Mouse (Mus musculus): ENCODE data around the gene Samd4.

- TF ChIP-seq CTCF (IDR thresholded peaks at IDR 0.05) = no peak
- no peak for TF ChIP-seq EP300 (IDR thresholded peaks at IDR 0.05)
Measured at GRCm38 (mm10) chr14:47051743-47052610, 169.3 kb downstream of the Samd4 start.
